Mouse (Mus musculus) liver, embryonic 11.5 days (tissue): ENCODE results near the gene Dapk1. TPM values are rescaled to one million over a fixed set of nuclear protein-coding genes. Genes with fewer than 3 reads are reported as not detected.

Source experiments
- ATAC-seq: fragments of 200-750 bp; cut with Nextera tagmentation; replicated peaks from 2 replicates; pipeline ENCODE4 v1.8.0; 2017; ENCODE audit warnings: moderate number of reproducible peaks, mild to moderate bottlenecking, moderate TSS enrichment, moderate library complexity; ENCODE audit not compliant: low FRiP score
- DNase-seq: peaks from one replicate; pipeline ENCODE4 v3.0.0-alpha.2; 2017; ENCODE audit warnings: low spot score
- H3K27ac ChIP-seq: fragments of 300-500 bp; sonication (generic); 2 replicates; pipeline ENCODE4 v1.5.1; 2014; ENCODE audit warnings: mild to moderate bottlenecking, low read depth, low read length, control low read depth
- H3K27me3 ChIP-seq: fragments of 300-500 bp; sonication (generic); replicated peaks from 2 replicates; pipeline ENCODE4 v1.6.1; 2014; ENCODE audit warnings: low read length, mixed read lengths; ENCODE audit not compliant: control insufficient read depth, insufficient read depth
- H3K36me3 ChIP-seq: fragments of 300-500 bp; sonication (generic); 2 replicates; pipeline ENCODE4 v1.6.1; 2014; ENCODE audit warnings: mild to moderate bottlenecking, low read length, moderate library complexity, mixed read lengths; ENCODE audit not compliant: control insufficient read depth, insufficient read depth
- H3K4me1 ChIP-seq: fragments of 300-500 bp; sonication (generic); replicated peaks from 2 replicates; pipeline ENCODE4 v1.6.1; 2014; ENCODE audit warnings: low read length, mixed read lengths; ENCODE audit not compliant: control insufficient read depth, insufficient read depth
- H3K4me2 ChIP-seq: fragments of 300-500 bp; sonication (generic); 2 replicates; pipeline ENCODE4 v1.6.1; 2014; ENCODE audit warnings: mild to moderate bottlenecking, control low read depth, moderate library complexity
- H3K4me3 ChIP-seq: fragments of 300-500 bp; sonication (generic); 2 replicates; pipeline ENCODE4 v1.5.1; 2014; ENCODE audit warnings: low read depth, low read length, control low read depth
- H3K9ac ChIP-seq: fragments of 300-500 bp; sonication (generic); 2 replicates; pipeline ENCODE4 v1.6.1; 2014; ENCODE audit warnings: low read depth, low read length, control low read depth
- H3K9me3 ChIP-seq: fragments of 300-500 bp; sonication (generic); 2 replicates; pipeline ENCODE4 v1.6.1; 2016; ENCODE audit warnings: low read length, inconsistent platforms, mixed read lengths; ENCODE audit not compliant: control insufficient read depth
- WGBS: fragments of 180-500 bp; shearing (Covaris S2); extraction: QIAGEN DNeasy Blood & Tissue Kit; methylation state at CpG from one replicate; pipeline ENCODE4 v1.1.7; 2014; 5-methylcytosine and 5-hydroxymethylcytosine counted together
- polyA plus RNA-seq: library from polyadenylated mRNA; unstranded; fragments of >200 nt; fragmentation: Nextera tagmentation; extraction: Ambion mirVana; gene quantifications from 2 replicates; pipeline ENCODE4 v1.2.1, GENCODE M21; 2014

Dapk1 gene
- polyA plus RNA-seq, 1 experiment from 2014 or later, result 16.4 TPM

DNA sequence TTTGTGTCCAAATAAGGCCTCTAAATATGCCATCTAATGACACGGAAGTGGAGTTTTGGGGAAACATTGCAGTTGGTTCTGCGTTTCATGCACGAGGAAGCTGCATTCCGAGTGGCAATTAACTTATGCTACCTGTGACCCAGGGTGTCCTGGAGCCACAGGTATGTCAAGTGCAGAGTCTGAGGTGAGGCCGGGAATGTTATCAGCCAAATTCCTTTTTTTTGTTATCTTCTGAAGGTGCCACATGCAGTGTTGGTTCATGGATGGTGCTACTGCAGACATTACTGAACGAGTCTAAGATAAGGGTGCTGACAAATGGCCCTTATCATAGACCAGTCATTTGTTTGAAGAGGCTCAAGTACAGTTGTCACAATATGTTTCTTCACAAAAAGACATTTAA lies 211.0 kb downstream of the Dapk1 start:
- Histone ChIP-seq H3K27ac (no peak overlapping the region), H3K4me1 (no peaks in the 10 kb centered on the region), H3K27me3 (no peaks in the 10 kb centered on the region), H3K9ac (no peak overlapping the region), H3K36me3 (no peaks in the 10 kb centered on the region), H3K9me3 (no peaks in the 10 kb centered on the region), H3K4me3 (no peak overlapping the region), H3K4me2 (no peak overlapping the region)
- DNase-seq (no peak), ATAC-seq (no peak)
- WGBS, result 67% methylated on average over 6 of the region's 6 CpGs

Other genes starting within 250 kb of the Dapk1 start
- not detected in 2 replicates for gene BC051665, start 184.4 kb downstream of the Dapk1 start, polyA plus RNA-seq
- not detected in 2 replicates for gene Ctsll3, start 200.9 kb downstream of the Dapk1 start, polyA plus RNA-seq